Mouse (Mus musculus): ENCODE data around the gene Fxyd7. TPM values are rescaled to one million over a fixed set of nuclear protein-coding genes. Genes with fewer than 3 reads are reported as not detected.

Fxyd7 gene
- polyA plus RNA-seq, 1 experiment, result 7.5 TPM

DNA sequence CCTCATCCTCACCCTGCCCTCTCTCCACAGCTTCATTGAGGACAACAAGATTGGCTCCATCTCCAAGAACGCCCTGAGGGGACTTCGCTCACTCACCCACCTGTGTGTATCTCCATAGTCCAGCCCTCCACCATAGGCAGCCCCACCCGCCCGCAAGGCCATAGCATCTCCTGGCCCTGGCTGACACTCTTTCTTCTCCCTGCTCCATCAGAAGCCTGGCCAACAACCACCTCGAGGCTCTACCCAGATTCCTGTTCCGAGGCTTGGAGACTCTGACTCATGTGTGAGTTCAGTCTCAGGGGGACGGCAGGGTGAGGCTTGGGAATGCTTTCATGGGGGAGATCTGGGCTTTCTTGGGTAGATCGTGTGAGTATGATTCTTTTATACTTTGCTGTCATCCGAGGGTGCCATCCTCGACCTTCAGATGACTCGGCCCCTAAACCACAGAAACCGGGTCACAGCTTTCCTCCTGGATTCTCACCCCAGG, 11.8 kb upstream of the Fxyd7 start:
- Histone ChIP-seq H3K4me3 (replicated peaks; ENCODE audit: extremely low read depth, low read depth, low read length) (no peak overlapping the region), H3K4me1 (ENCODE audit: control insufficient read depth, insufficient read depth, low read length) (no peaks in the 10 kb centered on the region)
- DNase-seq, result no peak
- WGBS, result 79% methylated on average over 12 of the region's 12 CpGs
- TF ChIP-seq CTCF (IDR thresholded peaks at IDR 0.05; ENCODE audit: insufficient read depth, low read length) (no peak), POLR2A (IDR thresholded peaks at IDR 0.05; ENCODE audit: borderline replicate concordance, extremely low read depth, low read depth, low read length) (no peak)

DNA sequence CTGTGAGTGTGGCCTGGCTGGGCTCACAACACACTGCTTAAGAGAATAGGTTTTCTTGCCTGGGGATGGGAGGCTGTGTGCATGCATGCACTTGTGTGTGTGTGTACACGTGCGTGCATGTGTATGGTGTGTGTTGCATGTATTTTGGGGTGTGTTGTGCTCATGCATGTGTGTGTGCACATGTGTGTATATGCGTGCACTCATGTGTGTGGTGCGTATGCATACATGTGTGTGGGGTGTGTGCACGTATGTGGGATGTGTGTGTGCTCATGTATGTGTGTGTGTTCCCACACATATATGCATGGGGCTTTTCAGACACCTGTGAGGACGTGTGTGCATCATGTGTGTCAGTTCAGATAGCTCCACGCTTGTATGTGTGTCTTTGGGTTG, 9.3 kb upstream of the Fxyd7 start:
- H3K4me3 ChIP-seq (replicated peaks; ENCODE audit: extremely low read depth, low read depth, low read length), result no peak overlapping the region
- no peaks in the 10 kb centered on the region for H3K4me1 ChIP-seq (ENCODE audit: control insufficient read depth, insufficient read depth, low read length)
- 91% methylated on average over 7 of the region's 7 CpGs for WGBS
- no peak for DNase-seq
- TF ChIP-seq CTCF (IDR thresholded peaks at IDR 0.05; ENCODE audit: insufficient read depth, low read length) (no peak), POLR2A (IDR thresholded peaks at IDR 0.05; ENCODE audit: borderline replicate concordance, extremely low read depth, low read depth, low read length) (no peak)

GRCm38 (mm10) chr7:31059919-31060620, 8.8 kb upstream of the Fxyd7 start:
- DNase-seq, result no peak
- TF ChIP-seq POLR2A (IDR thresholded peaks at IDR 0.05; ENCODE audit: borderline replicate concordance, extremely low read depth, low read depth, low read length), result no peak
- TF ChIP-seq CTCF (IDR thresholded peaks at IDR 0.05; ENCODE audit: insufficient read depth, low read length), result no peak
- Histone ChIP-seq H3K4me1 (ENCODE audit: control insufficient read depth, insufficient read depth, low read length) (no peaks in the 10 kb centered on the region), H3K4me3 (replicated peaks; ENCODE audit: extremely low read depth, low read depth, low read length) (no peak overlapping the region)
- WGBS, result 72% methylated on average over 11 of the region's 11 CpGs

GRCm38 (mm10) chr7:31059108-31059507, 7.8 kb upstream of the Fxyd7 start, which contains the start of gene Lgi4:
Lgi4 (plus strand) TSS chr7:31059342.
- TF ChIP-seq POLR2A (IDR thresholded peaks at IDR 0.05; ENCODE audit: borderline replicate concordance, extremely low read depth, low read depth, low read length), result no peak
- peak; percentile 90 for TF ChIP-seq CTCF (IDR thresholded peaks at IDR 0.05; ENCODE audit: insufficient read depth, low read length)
- H3K4me3 ChIP-seq (replicated peaks; ENCODE audit: extremely low read depth, low read depth, low read length), result no peak within 1 kb of the TSS
- no peaks in the 10 kb centered on the region for H3K4me1 ChIP-seq (ENCODE audit: control insufficient read depth, insufficient read depth, low read length)
- peak; percentile 82 for DNase-seq
- whole genome bisulfite sequencing, result 5% methylated on average over 2 of the region's 2 CpGs

- DNase-seq, result no peak
- 84% methylated on average over 6 of the region's 6 CpGs for WGBS
Measured at GRCm38 (mm10) chr7:31058211-31058610, 6.9 kb upstream of the Fxyd7 start.

DNA sequence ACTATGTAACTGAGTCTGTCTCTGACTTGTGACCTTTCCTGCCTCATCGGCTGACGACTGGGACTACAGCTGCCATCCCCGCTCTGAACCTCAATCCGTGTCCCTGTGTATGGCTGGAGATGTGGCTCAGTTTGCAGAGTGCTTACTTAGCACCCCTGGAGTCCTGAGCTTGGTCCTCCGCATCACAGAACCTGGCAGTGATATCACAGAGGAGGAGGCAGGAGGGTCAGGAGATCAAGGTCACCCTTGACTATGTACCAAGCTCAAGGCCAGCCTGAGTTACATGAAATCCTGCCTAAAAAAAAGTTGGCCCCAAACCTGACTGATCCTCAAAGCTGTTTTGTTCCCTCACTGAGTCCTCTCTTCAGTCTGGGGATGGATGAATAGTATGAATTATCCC, 6.5 kb upstream of the Fxyd7 start:
- Histone ChIP-seq H3K4me3 (replicated peaks; ENCODE audit: extremely low read depth, low read depth, low read length) (no peak overlapping the region), H3K4me1 (ENCODE audit: control insufficient read depth, insufficient read depth, low read length) (no peaks in the 10 kb centered on the region; the same call in 1 of the 2 replicates)
- 67% methylated on average over 5 of the region's 5 CpGs for WGBS
- no peak for TF ChIP-seq CTCF (IDR thresholded peaks at IDR 0.05; ENCODE audit: insufficient read depth, low read length)
- no peak for TF ChIP-seq POLR2A (IDR thresholded peaks at IDR 0.05; ENCODE audit: borderline replicate concordance, extremely low read depth, low read depth, low read length)
- no peak for DNase-seq

More at GRCm38 (mm10) chr7:31058211-31058610, 6.9 kb upstream of the Fxyd7 start:
- TF ChIP-seq CTCF (IDR thresholded peaks at IDR 0.05; ENCODE audit: insufficient read depth, low read length), result no peak
- no peak for TF ChIP-seq POLR2A (IDR thresholded peaks at IDR 0.05; ENCODE audit: borderline replicate concordance, extremely low read depth, low read depth, low read length)
- Histone ChIP-seq H3K4me1 (ENCODE audit: control insufficient read depth, insufficient read depth, low read length) (no peaks in the 10 kb centered on the region), H3K4me3 (replicated peaks; ENCODE audit: extremely low read depth, low read depth, low read length) (no peak overlapping the region)

- Histone ChIP-seq H3K4me3 (replicated peaks; ENCODE audit: extremely low read depth, low read depth, low read length) (no peak within 1 kb of the TSS), H3K4me1 (ENCODE audit: control insufficient read depth, insufficient read depth, low read length) (peaks cover 3% of the 10 kb centered on the region)
- no peak for TF ChIP-seq CTCF (IDR thresholded peaks at IDR 0.05; ENCODE audit: insufficient read depth, low read length)
- no peak for TF ChIP-seq POLR2A (IDR thresholded peaks at IDR 0.05; ENCODE audit: borderline replicate concordance, extremely low read depth, low read depth, low read length)
- WGBS, result 74% methylated on average over 2 of the region's 2 CpGs
- DNase-seq, result no peak
Measured at GRCm38 (mm10) chr7:31057071-31057470, 5.8 kb upstream of the Fxyd7 start, which contains the start of gene Fxyd1. Fxyd1 (minus strand) TSS chr7:31057199.

GRCm38 (mm10) chr7:31056448-31056847, 5.2 kb upstream of the Fxyd7 start:
- 79% methylated on average over 7 of the region's 7 CpGs for WGBS
- no peak for DNase-seq
- Histone ChIP-seq H3K4me3 (replicated peaks; ENCODE audit: extremely low read depth, low read depth, low read length) (no peak overlapping the region), H3K4me1 (ENCODE audit: control insufficient read depth, insufficient read depth, low read length) (peaks cover 3% of the 10 kb centered on the region)
- TF ChIP-seq CTCF (IDR thresholded peaks at IDR 0.05; ENCODE audit: insufficient read depth, low read length) (no peak), POLR2A (IDR thresholded peaks at IDR 0.05; ENCODE audit: borderline replicate concordance, extremely low read depth, low read depth, low read length) (no peak)

- Histone ChIP-seq H3K4me1 (ENCODE audit: control insufficient read depth, insufficient read depth, low read length) (peaks cover 3% of the 10 kb centered on the region), H3K4me3 (replicated peaks; ENCODE audit: extremely low read depth, low read depth, low read length) (no peak overlapping the region)
- TF ChIP-seq CTCF (IDR thresholded peaks at IDR 0.05; ENCODE audit: insufficient read depth, low read length) (no peak), POLR2A (IDR thresholded peaks at IDR 0.05; ENCODE audit: borderline replicate concordance, extremely low read depth, low read depth, low read length) (no peak)
- DNase-seq, result no peak
- WGBS, result 56% methylated on average over 3 of the region's 4 CpGs
Measured at GRCm38 (mm10) chr7:31055883-31056282, 4.6 kb upstream of the Fxyd7 start.

DNA sequence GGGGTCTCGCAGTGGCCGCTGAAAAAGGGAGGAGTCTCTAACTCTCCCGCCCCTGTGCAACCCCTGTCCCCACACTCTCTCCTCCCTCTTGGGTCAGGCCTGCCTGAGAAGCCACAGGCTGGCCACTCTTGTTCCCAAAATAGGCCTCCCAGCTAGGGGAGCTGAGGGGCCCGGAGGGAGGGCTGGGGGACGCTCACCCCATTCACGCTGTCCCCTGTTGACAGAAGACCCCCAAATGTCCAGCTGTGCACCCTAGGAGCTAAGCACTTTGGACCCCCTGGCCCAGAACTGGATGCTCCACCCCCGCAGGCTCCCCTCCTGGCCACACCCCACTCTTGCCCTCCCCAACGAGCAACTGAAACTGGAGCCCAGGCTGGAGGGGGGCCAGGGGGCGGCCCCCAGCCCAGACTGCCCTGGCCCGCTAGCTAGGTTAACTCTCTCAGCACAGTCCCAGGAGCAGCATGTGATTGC, 4.1 kb upstream of the Fxyd7 start:
- Histone ChIP-seq H3K4me1 (ENCODE audit: control insufficient read depth, insufficient read depth, low read length) (peaks cover 3% of the 10 kb centered on the region), H3K4me3 (replicated peaks; ENCODE audit: extremely low read depth, low read depth, low read length) (peak overlapping the region; percentile 60)
- peak; percentile 35 for DNase-seq
- TF ChIP-seq CTCF (IDR thresholded peaks at IDR 0.05; ENCODE audit: insufficient read depth, low read length) (no peak), POLR2A (IDR thresholded peaks at IDR 0.05; ENCODE audit: borderline replicate concordance, extremely low read depth, low read depth, low read length) (peak; percentile 61; the same call in 1 of the 2 replicates)
- WGBS, result 28% methylated on average over 10 of the region's 10 CpGs
